Mouse (Mus musculus) bone marrow macrophage, adult 2 months (primary cell): ENCODE results near the gene Gm20547. TPM values are rescaled to one million over a fixed set of nuclear protein-coding genes. Genes with fewer than 3 reads are reported as not detected.
"Not testable (repeated sequence)": the region's sequence is repeated elsewhere in the genome, so short reads cannot be mapped to it uniquely, and the experiment has no call there.

Source experiments
- H3K27ac ChIP-seq: 2 replicates; pipeline ENCODE4 v1.5.1; 2012; ENCODE audit warnings: low read depth, low read length; ENCODE audit not compliant: insufficient read depth
- H3K4me1 ChIP-seq: 2 replicates; pipeline ENCODE4 v1.6.1; 2012; ENCODE audit warnings: low read length; ENCODE audit not compliant: control insufficient read depth, insufficient read depth
- H3K4me3 ChIP-seq: 2 replicates; pipeline ENCODE4 v1.5.1; 2012; ENCODE audit warnings: mild to moderate bottlenecking, low read length, moderate library complexity; ENCODE audit not compliant: insufficient read depth
- CTCF ChIP-seq: IDR thresholded peaks from 2 replicates; pipeline ENCODE4 v1.5.1; 2012; ENCODE audit warnings: low read depth, mild to moderate bottlenecking, low read length, moderate library complexity
- POLR2A ChIP-seq: IDR thresholded peaks from 2 replicates; pipeline ENCODE4 v1.6.1; 2012; ENCODE audit warnings: mild to moderate bottlenecking, low read depth, low read length, borderline replicate concordance
- polyA plus RNA-seq: library from polyadenylated mRNA; stranded (reverse); fragments of >200 nt; gene quantifications from 2 replicates; pipeline ENCODE4 v1.2.4, GENCODE M21; 2012; ENCODE audit not compliant: missing spikeins, insufficient read depth, insufficient read length

Gene Gm20547
- polyA plus RNA-seq, 1 experiment: 0.27 TPM

DNA sequence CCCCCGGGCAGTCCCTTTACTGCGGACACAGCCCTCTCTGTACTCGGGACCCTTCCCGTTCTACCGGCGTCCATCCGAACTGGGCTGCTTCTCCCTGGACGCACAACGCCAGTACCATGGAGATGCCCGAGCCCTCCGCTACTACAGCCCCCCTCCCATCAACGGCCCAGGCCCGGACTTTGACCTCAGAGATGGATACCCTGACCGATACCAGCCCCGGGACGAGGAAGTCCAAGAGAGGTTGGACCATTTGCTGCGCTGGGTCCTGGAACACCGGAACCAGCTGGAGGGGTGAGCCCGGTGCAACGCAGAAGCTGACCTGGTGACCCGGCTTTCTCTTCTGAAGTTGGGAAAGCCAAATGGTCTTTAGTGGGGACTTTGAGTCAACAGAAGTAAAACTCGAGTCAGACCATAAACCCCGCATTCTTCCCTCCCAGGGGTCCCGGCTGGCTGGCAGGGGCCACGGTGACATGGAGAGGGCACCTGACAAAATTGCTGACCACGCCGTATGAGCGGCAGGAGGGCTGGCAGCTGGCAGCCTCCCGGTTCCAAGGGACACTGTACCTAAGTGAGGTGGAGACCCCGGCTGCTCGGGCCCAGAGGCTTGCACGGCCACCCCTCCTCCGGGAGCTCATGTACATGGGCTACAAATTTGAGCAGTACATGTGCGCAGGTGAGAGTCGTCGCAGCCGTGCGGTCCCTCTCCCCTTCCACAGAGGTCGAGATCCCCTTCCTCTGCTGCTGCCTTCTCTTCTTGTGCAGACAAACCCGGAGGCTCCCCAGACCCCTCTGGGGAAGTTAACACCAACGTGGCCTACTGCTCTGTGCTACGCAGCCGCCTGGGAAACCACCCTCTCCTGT, 44.1 kb downstream of the Gm20547 start:
- Histone ChIP-seq H3K4me1 (peaks cover 5% of the 10 kb centered on the region), H3K27ac (peak overlapping the region; percentile 37), H3K4me3 (peak overlapping the region; percentile 94)
- TF ChIP-seq CTCF: no peak
- TF ChIP-seq POLR2A: no peak

DNA sequence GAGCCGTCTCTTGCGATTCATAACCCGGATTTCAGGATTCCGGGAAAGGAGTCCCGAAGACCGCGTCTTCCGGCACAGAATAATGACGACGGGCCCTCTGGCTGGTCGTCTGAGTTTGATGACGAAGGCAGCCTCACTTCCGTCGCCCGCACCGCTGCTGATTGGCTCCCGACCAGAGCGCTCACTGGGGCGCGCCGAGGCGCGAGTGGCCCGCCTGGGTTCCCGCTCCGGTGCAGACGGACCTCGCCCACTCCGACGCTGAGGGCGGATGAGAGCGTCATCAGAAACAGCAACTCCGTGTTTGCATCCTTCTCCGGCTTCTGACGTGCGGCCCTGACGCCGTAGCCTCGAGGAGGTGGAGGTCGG, 45.0 kb downstream of the Gm20547 start, which contains the start of the genes Stk19 and Dxo:
TSS of gene Stk19 (minus strand) at position 90 of the 366 bp plus-strand sequence.
TSS of gene Dxo (plus strand) at position 164 of the 366 bp plus-strand sequence.
- TF ChIP-seq POLR2A (0 out of 2 replicates have a peak, but pooled peaks have one; percentile 44), CTCF (no peak)
- peaks cover 5% of the 10 kb centered on the region for H3K4me1 ChIP-seq
- peak within 1 kb of the TSS; percentile 94 for H3K4me3 ChIP-seq
- peak within 1 kb of the TSS; percentile 53 for H3K27ac ChIP-seq

- Histone ChIP-seq H3K4me1 (peaks cover 5% of the 10 kb centered on the region), H3K4me3 (peak overlapping the region; percentile 94), H3K27ac (peak overlapping the region; percentile 53)
- TF ChIP-seq CTCF (no peak), POLR2A (no peak)
Observed at GRCm38 (mm10) chr17:34836155-34836855, 45.5 kb downstream of the Gm20547 start.

GRCm38 (mm10) chr17:34830776-34831175, 51.1 kb downstream of the Gm20547 start:
- not testable (repeated sequence) for H3K4me1 ChIP-seq, H3K27ac ChIP-seq, H3K4me3 ChIP-seq

GRCm38 (mm10) chr17:34814818-34815370, 66.9 kb downstream of the Gm20547 start:
- Histone ChIP-seq H3K4me1 (no peaks in the 10 kb centered on the region), H3K27ac (no peak overlapping the region), H3K4me3 (no peak overlapping the region)
- no peak for TF ChIP-seq CTCF
- no peak for TF ChIP-seq POLR2A

- H3K27ac ChIP-seq, H3K4me3 ChIP-seq: not testable (repeated sequence)
- peak; percentile 87 for TF ChIP-seq CTCF
Observed at GRCm38 (mm10) chr17:34813747-34814146, 68.1 kb downstream of the Gm20547 start.

GRCm38 (mm10) chr17:34811275-34811674, 70.6 kb downstream of the Gm20547 start:
- Histone ChIP-seq H3K27ac (no peak overlapping the region), H3K4me1 (no peaks in the 10 kb centered on the region), H3K4me3 (no peak overlapping the region)
- TF ChIP-seq CTCF: no peak
- TF ChIP-seq POLR2A: no peak

More at GRCm38 (mm10) chr17:34813747-34814146, 68.1 kb downstream of the Gm20547 start:
- not testable (repeated sequence) for H3K4me1 ChIP-seq

DNA sequence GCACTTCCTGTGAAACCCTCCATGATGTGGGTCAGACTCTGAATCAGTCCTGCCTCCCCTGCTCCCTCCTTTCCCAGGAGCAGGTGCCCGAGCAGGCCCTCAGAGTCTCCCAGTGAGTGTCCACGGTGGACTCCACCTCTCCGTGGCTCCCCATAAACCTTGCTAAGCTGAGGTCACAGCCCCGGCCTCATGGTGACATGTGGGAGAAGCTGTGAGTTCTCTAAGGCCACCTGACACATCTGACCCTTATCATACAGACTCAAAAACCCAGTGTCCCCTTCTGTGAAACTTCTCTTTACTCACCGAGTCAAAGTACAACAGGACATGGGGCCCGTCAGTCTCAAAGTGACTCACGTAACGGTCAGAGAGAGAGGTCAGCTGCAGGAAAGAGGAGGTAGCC, 71.0 kb downstream of the Gm20547 start:
- not testable (repeated sequence) for H3K27ac ChIP-seq, H3K4me1 ChIP-seq, H3K4me3 ChIP-seq

GRCm38 (mm10) chr17:34810411-34810810, 71.4 kb downstream of the Gm20547 start:
- H3K27ac ChIP-seq: not testable (repeated sequence)

DNA sequence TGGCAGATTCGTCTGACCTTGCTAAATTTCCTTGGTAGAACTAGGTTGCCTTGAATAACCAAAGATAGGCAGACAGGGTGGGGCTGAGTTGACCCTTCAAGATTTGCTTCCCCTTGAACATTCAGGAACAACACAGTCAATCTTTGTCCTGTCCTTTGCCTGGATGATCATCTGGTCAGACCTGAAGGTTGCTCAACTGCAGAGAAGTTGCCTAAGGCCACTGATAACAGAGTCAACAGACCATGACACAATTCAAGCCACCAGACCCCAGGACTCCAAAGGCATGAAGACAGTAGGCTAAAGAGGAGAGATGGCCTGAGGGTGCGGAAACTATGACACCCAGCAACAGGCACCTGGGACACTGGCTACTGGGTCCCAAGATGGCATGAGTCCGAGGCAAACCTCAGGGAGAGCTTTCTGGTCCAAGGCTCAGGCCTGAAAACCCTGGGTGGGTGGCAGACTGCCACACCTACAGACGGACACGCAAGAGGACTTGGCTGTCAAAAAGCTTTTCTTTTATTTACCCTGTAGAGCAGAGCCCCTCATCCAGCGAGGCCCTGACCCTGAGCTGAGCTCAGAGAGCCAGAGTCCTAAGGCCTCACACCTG, 73.1 kb downstream of the Gm20547 start:
- no peak overlapping the region for H3K27ac ChIP-seq
- no peak for TF ChIP-seq POLR2A
- H3K4me3 ChIP-seq: no peak overlapping the region
- no peaks in the 10 kb centered on the region for H3K4me1 ChIP-seq

More at GRCm38 (mm10) chr17:34810411-34810810, 71.4 kb downstream of the Gm20547 start:
- H3K4me1 ChIP-seq, H3K4me3 ChIP-seq: not testable (repeated sequence)
